Comparison of ENCODE assay signal across 8 mouse cellular contexts in the genomic region with DNA sequence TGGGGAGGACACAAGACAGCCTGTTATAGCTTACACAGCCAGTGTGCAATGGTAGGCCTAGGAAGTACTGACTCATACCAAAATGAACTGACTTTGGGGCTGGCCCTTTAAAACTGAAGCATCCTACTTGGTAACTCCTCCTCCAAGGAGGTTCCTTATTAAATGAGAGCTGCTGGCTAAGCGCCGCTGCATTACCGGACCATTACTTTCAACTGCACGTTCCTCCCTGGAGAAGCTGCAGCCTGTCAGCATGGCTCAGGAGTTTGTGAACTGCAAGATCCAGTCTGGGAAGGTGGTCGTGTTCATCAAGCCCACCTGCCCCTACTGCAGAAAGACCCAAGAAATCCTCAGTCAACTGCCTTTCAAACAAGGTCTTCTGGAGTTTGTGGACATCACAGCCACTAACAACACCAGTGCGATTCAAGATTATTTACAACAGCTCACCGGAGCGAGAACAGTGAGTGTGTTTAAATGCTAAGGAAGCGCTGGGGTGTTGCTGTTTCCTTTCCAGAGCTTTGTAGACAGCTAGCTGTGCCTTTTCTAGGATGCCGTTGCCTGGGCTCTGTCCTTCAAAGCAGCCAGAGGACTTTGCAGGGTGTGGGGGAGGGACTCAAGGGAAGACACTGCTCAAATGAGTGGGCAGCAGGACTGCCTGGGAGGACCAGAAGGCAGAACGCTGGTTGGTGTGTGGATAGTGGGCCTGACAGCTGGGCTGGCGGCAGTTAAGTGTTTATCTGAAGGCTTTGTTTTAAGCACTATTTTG. TPM values are rescaled to one million over a fixed set of nuclear protein-coding genes. Genes with fewer than 3 reads are reported as not detected.
DNase-seq lines count a peak whose midpoint lies in the region; ATAC-seq lines count a peak whose summit lies in the region.

A gene (plus strand): TSS at position 150 of the 763 bp plus-strand sequence.

- peaks cover 6% of the 10 kb centered on the region for H3K36me3 ChIP-seq in megakaryocyte, embryonic 14.5 days (replicated peaks; ENCODE audit: low read length)

- H3K4me1 ChIP-seq in megakaryocyte, embryonic 14.5 days: peaks cover 64% of the 10 kb centered on the region

- H3K4me3 ChIP-seq in megakaryocyte, embryonic 14.5 days (replicated peaks): peak within 1 kb of the TSS; percentile 94

- ATAC-seq in inflammation-experienced regulatory T-cells, adult 6 months: peak; percentile 96

- no peaks in the 10 kb centered on the region for H3K27me3 ChIP-seq in megakaryocyte, embryonic 14.5 days (replicated peaks)

- no peaks in the 10 kb centered on the region for H3K9me3 ChIP-seq in megakaryocyte, embryonic 14.5 days

- DNase-seq in adrenal gland, adult 18-20 months (ENCODE audit: low spot score in 2 of 2): peak; percentile 69 to 78
- DNase-seq in embryo, embryonic 11 days: peak; percentile 81
- DNase-seq in gastrocnemius, postnatal 25 days: peak; percentile 65
- DNase-seq in left cerebral cortex, adult 9 months (ENCODE audit: low spot score in 2 of 2): peak; percentile 53 to 91
- DNase-seq in right cerebral cortex, postnatal 10 days (ENCODE audit: low spot score in 2 of 2): peak; percentile 85 to 88
- DNase-seq in urinary bladder, postnatal 25 days (ENCODE audit: low spot score): peak; percentile 57

RNA-seq across cellular contexts. Expression of the gene that starts here (rescaled TPM):
- total RNA-seq in adrenal gland, adult 18-20 months (2021): 10 to 100 TPM; 23.4 to 24.7 TPM
- 10 to 100 TPM; 36.8 to 47.8 TPM for total RNA-seq in gastrocnemius, postnatal 25 days (2021)
- 100 to 1,000 TPM; 230 to 500 (median 245) TPM for polyA plus RNA-seq in inflammation-experienced regulatory T-cells, adult 6 months (2017; shearing (Covaris generic))
- polyA plus RNA-seq in megakaryocyte, embryonic 14.5 days (2012; ENCODE audit: insufficient read depth, low replicate concordance): 6.3 TPM in 1 of 2 replicates, not detected in the other

Comparison
In these comparisons a context has a peak if more than half of its experiments do, and no peak if none do; other contexts are left out.
1. Peak in every context shown above with its lines: DNase-seq, ATAC-seq and H3K4me3 ChIP-seq.
2. RNA of the gene that starts here (polyA plus RNA-seq): 230 to 500 TPM in inflammation-experienced regulatory T-cells, adult 6 months; 6.3 TPM in megakaryocyte, embryonic 14.5 days; every median in the first group is over 10 times any median in the second.